Mouse (Mus musculus) regulatory T cell (primary cell): Measurements from ENCODE around the gene Ipcef1.
"Not testable (repeated sequence)": the region's sequence is repeated elsewhere in the genome, so short reads cannot be mapped to it uniquely, and the experiment has no call there.

Experiments used
- in situ Hi-C: fragments of 300-600 bp; cut with MboI, MseI; formaldehyde crosslinking; loops from one replicate; pipeline ENCODE4 v1.15.1; 2025; ENCODE audit warnings: high pct_unique_total_duplicates

Gene Ipcef1

GRCm38 (mm10) chr10:7041032-7041431, 11.2 kb downstream of the Ipcef1 start:
- in situ Hi-C loops, result no loop called here

DNA sequence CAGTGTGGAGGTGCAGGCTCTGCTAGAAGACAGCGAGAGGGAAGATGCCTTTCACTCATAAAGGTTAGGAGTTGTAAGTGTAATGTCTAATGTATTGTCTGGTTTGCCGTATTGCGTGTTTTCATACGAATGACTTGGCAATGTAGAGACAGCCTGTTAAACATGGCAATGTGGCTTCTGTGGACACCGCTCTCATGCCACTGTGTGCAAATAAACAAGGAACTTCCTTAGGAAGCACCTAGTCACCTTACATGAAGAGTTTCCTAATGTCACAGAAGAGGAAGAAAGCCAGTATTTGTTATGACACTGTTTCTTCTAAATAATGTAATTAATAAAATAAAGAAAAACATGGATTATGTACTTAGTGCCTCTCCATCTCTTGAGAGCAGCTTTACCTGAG, 15.1 kb downstream of the Ipcef1 start:
- in situ Hi-C loops, result no loop called here

DNA sequence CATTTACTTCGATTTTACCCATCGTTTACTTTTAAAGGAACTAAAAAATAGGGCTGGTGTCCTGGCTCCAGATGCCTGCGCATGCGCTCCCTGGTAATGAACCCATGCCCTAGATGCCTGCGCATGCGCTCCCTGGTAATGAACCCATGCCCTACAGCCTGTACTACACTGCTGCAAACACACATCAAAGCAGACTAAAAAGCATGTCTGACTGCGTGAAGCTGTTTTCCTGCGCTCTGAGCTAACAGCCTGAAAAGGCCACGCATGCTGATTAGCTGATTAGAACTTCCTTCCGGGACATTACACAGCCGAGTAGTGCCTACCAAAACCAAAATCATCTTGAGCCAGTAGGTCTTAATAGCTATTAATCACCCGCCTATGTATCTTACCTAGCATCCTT, 16.7 kb downstream of the Ipcef1 start:
- in situ Hi-C loops, result no loop called here

DNA sequence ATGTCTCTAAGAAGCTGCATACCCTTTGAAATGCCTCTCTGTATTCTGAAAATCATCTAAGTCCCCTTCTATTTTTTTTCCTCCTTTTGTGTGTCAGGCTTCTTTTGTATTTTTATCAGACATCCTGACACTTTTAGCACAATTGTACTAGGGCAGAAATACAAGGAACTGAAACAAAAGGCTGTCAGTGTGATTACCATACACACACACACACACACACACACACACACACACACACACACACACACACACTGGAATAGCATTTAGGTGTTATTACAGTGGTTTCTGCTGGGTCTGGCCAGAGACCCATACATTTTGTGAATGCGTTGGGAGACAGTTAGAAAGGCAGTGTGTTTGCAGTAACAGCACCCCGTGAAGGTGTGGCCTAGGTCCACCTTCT, 18.8 kb downstream of the Ipcef1 start:
- in situ Hi-C loops, result no loop called here

DNA sequence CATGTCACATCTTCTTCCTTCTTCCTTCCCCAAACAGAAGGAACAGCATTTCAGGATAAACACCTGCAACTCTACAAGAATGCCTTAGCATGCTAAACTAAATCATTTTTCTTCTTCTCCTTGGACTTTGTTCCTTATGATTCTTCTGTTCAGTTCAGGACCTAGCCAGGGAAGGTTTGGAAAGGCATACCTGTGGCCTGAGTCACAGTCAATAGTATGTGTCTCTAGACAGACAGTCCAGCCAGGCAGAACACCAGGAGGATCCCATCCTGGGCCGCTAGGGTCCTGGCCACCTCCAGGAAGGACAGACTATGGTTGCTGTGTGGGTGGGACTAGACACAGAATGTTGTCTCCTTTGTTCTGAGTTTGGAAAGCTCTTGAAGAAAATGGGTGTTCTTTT, 27.2 kb downstream of the Ipcef1 start:
- in situ Hi-C loops, result no loop called here

DNA sequence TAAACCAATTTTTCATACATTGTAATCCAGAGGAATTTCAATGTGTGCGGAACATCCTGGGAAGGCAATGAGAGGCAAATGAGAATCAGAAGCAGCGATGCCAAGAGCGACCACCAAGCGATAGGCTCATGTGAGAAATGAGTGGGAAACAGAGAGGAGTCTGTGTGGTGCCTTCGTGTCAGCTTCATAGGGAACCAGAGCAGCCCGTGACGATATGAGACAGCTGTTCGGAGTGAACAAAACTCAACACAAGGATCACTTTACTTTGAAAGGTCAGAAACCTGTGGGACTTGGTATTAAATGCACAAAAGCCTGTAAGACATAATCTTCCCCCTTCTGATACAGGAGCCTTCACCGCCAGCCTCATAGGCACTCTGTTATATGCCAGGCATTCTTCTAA, 31.7 kb downstream of the Ipcef1 start:
- in situ Hi-C loops, result no loop called here

DNA sequence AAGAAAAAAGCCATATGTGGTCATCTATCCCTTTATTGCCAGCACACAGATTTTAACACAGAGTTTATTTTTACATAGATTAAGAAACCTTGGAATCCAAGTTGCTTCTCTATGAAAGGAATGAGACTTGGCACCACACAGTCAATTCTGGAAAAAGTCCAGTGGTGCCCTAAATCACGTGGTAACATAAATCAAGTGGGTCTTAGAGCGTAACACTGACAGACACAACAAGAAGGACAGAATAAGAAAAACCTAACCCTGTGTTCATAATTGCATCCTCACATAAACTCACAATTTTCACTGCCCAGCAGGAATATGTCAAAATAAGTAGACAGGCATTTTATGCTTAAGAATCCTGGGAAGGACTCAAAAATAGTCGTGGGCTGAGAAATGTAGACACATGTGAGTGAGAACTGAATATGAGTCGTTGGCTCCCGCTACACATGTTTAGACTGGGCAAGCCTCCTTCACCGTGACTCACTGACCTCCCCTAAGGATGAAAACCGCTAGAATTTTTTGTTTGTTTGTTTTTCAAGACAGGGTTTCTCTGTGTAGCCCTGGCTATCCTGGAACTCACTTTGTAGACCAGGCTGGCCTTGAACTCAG, 32.4 kb downstream of the Ipcef1 start:
- in situ Hi-C loops, result loop anchor here (5.0 kb wide), 1 partner anchor 133 kb away; no protein-coding TSS in a partner anchor

GRCm38 (mm10) chr10:7015199-7015598, 37.1 kb downstream of the Ipcef1 start:
- in situ Hi-C loops, result loop anchor here (5.0 kb wide), 1 partner anchor 128 kb away; no protein-coding TSS in a partner anchor

DNA sequence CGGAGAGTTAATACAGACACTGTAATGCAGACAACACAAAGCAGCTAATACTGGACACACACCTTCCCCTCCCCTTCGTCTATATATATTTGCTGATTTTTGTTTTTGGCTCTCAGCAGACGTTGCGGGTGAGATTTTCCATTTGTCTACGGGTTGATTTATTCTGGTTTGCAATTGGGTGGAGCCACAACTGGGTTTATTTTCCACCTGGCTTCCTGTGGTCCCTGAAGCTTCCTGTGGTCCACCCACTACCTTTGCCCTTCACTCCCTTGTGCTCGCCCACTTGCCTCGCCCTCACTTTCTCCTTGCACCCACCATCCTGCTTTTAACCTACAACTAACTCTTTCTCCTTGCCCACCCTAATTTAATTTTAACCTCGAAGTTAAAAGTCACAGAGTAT, 41.7 kb downstream of the Ipcef1 start:
- in situ Hi-C loops, result no loop called here

DNA sequence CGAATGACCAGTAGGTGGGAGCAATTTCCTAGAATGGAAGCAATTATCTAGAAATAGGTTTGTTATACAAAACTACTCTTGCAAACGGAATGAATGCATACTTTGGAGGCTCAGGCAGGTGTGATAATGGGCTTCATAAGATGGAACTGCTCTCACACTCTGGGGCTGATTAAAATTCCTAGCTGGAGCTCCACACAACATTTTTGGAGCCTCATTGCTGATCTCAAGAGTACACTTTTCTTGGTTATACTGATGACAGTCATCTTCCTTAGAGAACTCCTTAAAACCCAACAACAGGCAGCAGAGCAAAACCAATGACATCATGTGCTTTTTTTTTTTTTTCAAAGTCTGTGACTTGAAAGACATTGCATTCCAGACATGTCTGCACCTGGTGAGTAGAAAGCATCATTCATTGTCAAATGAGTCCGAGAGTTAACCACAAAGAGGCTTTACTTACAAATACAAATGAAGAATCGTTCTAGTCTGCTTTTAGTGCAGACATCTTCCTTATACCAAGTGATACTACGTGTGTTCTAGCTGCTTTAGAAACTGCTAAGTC, 47.2 kb downstream of the Ipcef1 start:
- in situ Hi-C loops, result no loop called here

DNA sequence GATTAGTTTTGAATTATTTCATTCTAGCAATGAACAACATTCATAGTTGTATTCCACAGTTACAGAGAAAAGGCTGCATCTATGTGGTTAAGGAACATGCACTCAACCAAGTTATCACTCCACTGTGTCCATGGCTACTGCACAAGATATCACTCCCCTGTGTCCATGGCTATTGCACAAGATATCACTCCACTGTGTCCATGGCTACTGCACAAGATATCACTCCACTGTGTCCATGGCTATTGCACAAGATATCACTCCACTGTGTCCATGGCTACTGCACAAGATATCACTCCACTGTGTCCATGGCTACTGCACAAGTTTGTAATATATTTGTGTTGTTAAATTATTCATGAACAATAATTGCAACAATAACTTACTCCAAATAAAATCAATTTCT, 48.4 kb downstream of the Ipcef1 start:
- in situ Hi-C loops, result not testable (repeated sequence)

DNA sequence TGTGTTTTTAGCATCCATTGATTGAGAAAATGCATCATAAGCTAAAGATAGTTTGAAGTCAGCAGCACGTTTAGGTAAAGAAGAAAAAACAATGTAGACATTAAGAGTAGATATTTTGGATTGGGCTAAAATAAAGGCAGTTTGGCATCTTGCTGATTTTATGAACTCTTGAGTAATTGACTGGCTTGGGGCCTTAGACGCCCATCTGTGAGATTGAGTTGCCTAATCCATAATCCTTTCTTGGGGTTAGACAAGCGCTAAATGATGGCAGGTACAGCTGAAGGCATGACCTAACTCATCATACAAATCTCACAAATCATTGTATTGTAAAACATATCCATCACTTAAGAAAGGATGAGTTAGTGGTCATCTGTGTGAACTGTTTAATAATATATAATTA, 52.9 kb downstream of the Ipcef1 start:
- in situ Hi-C loops, result loop anchor here (25.0 kb wide), 2 partner anchors 588 to 688 kb away; partner anchors contain the start of genes Lats1, Lrp11 and Pcmt1

DNA sequence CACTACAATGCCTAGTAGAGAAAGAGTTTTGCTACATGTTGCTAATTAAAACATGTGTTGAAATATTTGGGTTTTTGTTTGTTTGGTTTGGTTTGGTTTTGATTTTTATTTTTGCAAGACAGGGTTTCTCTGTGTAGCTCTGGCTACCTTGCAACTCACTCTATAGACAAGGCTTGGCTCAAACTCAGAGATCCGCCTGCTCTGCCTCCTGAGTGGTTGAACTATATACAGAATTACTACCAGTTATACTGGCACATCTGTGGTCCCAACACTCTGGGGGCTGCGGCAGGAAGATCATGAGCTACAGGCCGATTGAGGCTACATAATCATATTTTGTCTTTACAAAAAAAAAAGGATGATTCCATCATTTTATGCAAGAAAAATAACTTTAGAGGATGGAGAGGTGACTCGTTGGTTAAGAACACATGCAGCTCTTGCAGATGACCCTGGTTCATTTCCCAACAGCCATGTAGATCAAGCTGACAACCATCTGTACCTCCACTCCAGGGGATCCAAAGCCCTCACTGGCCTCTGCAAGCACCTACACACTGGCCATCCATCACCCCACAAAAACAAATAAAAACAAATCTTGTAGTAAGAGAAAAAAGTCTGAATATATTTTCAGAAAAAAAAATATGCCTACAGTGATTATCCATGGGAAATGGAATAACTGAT, 53.6 kb downstream of the Ipcef1 start:
- in situ Hi-C loops, result loop anchor here (25.0 kb wide), 2 partner anchors 589 to 689 kb away; partner anchors contain the start of genes Lats1, Lrp11 and Pcmt1

DNA sequence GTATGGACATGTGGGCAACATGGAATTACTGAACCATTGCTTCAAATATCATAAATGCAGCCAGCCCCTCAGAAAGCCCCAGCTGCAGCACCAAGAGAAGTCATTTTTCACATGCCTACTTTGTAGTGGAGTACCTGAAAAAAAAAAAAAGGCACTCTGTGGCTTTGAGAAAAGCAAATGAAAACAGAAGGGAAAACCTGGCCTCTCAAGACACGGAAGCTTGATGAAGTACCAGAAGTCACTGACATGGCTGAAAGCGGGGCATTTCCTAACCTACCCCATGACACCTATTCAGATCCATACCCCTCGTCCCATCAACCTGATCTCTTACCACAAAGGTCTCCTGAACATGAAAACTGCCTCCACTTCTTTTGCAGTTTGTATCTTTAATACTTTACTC, 55.4 kb downstream of the Ipcef1 start:
- in situ Hi-C loops, result loop anchor here (25.0 kb wide), 2 partner anchors 590 to 690 kb away; partner anchors contain the start of genes Lats1, Lrp11 and Pcmt1

GRCm38 (mm10) chr10:6988555-6988954, 63.7 kb downstream of the Ipcef1 start:
- in situ Hi-C loops, result loop anchor here (10.0 to 25.0 kb wide), 3 partner anchors 126 to 699 kb away; partner anchors contain the start of genes Lats1, Lrp11 and Pcmt1

GRCm38 (mm10) chr10:6987399-6988098, 64.7 kb downstream of the Ipcef1 start:
- in situ Hi-C loops, result loop anchor here (10.0 to 25.0 kb wide), 3 partner anchors 127 to 700 kb away; partner anchors contain the start of genes Lats1, Lrp11 and Pcmt1

DNA sequence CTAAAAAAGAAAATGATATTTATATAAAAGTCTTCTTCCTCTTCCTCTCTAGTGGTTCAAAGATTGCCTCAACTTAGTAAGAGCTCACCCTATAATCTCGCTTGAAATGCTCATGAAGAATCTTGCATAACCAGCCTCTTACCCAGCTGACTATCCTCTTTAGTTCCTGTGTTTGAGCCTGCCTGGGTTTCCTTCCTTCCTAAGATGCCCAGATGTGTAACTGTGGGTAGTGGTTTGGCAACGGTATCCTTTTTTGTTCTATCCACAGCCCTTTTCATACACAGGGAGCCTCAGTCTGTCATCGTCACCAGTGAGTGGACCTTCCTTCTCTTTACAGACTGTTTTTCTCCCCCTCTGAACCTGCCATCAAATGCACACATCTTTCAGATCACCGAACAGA, 66.0 kb downstream of the Ipcef1 start:
- in situ Hi-C loops, result loop anchor here (10.0 to 25.0 kb wide), 3 partner anchors 129 to 701 kb away; partner anchors contain the start of genes Lats1, Lrp11 and Pcmt1

- in situ Hi-C loops, result loop anchor here (10.0 to 25.0 kb wide), 3 partner anchors 131 to 704 kb away; partner anchors contain the start of genes Lats1, Lrp11 and Pcmt1
These were observed 68.8 kb downstream of the Ipcef1 start for GRCm38 (mm10) chr10:6983431-6983830.

GRCm38 (mm10) chr10:6982751-6983151, 69.5 kb downstream of the Ipcef1 start:
- in situ Hi-C loops, result loop anchor here (10.0 to 25.0 kb wide), 3 partner anchors 132 to 705 kb away; partner anchors contain the start of genes Lats1, Lrp11 and Pcmt1

- in situ Hi-C loops, result loop anchor here (10.0 to 25.0 kb wide), 3 partner anchors 135 to 707 kb away; partner anchors contain the start of genes Lats1, Lrp11 and Pcmt1
These were observed 72.0 kb downstream of the Ipcef1 start for GRCm38 (mm10) chr10:6980236-6980635.

DNA sequence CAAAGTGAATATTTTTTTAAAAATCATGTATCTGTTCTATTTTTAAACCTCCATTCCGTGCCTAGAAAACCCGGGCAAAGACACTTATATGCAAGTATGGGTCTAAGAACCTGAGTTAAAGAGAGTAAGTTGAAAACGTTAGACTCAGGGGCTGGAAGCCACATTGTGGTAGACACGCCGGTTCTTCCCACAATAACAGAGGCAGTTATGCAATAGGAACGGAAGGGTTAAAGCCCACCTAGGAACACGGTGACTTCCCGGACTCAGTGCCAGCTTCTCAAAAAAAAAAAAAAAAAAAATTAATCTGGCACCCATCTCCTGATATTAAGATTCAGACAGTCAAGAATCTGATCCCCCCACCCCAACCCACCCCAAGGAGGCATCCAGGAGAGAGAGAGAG, 72.5 kb downstream of the Ipcef1 start:
- in situ Hi-C loops, result loop anchor here (5.0 to 25.0 kb wide), 5 partner anchors 65 to 708 kb away; partner anchors contain the start of genes Cnksr3, Lats1, Lrp11 and Pcmt1
